Mouse (Mus musculus) CH12.LX (cell line): Measurements from ENCODE around the gene Lrmda. TPM values are rescaled to one million over a fixed set of nuclear protein-coding genes. Genes with fewer than 3 reads are reported as not detected.

Experiments
- DNase-seq: peaks from one replicate; pipeline ENCODE4 v3.0.0-alpha.2; 2013; ENCODE audit errors: extremely low read depth
- H3K27ac ChIP-seq: 2 replicates; pipeline ENCODE4 v1.5.1; 2012; ENCODE audit warnings: low read depth, mild to moderate bottlenecking, control low read depth, moderate library complexity; ENCODE audit not compliant: insufficient read depth
- H3K27me3 ChIP-seq: replicated peaks from 2 replicates; pipeline ENCODE3; 2012; ENCODE audit warnings: inconsistent platforms
- H3K36me3 ChIP-seq, 2 experiments: replicated peaks in 1 of 2; 2 replicates each; pipeline versions ENCODE3 to v1.6.1; 2012; ENCODE audit warnings: inconsistent platforms in 1 of 2, low read length in 1 of 2, mild to moderate bottlenecking in 1 of 2, mixed read lengths in 1 of 2, moderate library complexity in 1 of 2; ENCODE audit not compliant: control insufficient read depth in 1 of 2, insufficient read depth in 1 of 2
- H3K4me1 ChIP-seq, 2 experiments: 2 replicates each; pipeline ENCODE4 v1.6.1; 2012; ENCODE audit warnings: inconsistent platforms in 1 of 2, moderate library complexity in 1 of 2; ENCODE audit not compliant: insufficient read depth in 2 of 2, control insufficient read depth in 1 of 2
- H3K4me2 ChIP-seq: 2 replicates; pipeline ENCODE4 v1.6.1; 2012; ENCODE audit warnings: low read depth, mild to moderate bottlenecking, control low read depth; ENCODE audit not compliant: poor library complexity, insufficient read depth, severe bottlenecking
- H3K4me3 ChIP-seq, 3 experiments: fragments of 150-350 bp in 1 of 3; sonication (generic) in 1 of 3; replicated peaks in 1 of 3; 2 replicates each; pipeline versions ENCODE3 to v1.5.1; 2011 to 2012; ENCODE audit warnings: low read depth in 2 of 3, low read length in 2 of 3, mild to moderate bottlenecking in 2 of 3, moderate library complexity in 2 of 3, control low read depth in 1 of 3, improper control_type of control experiment in 1 of 3, inconsistent platforms in 1 of 3, mixed read lengths in 1 of 3; ENCODE audit not compliant: poor library complexity in 1 of 3
- H3K79me2 ChIP-seq: replicated peaks from 2 replicates; pipeline ENCODE4 v1.6.1; 2012; ENCODE audit warnings: mild to moderate bottlenecking, moderate library complexity; ENCODE audit not compliant: control insufficient read depth, poor library complexity, insufficient read depth, severe bottlenecking; ENCODE audit errors: extremely low read depth
- H3K9ac ChIP-seq: 2 replicates; pipeline ENCODE4 v1.6.1; 2012; ENCODE audit warnings: low read depth, mild to moderate bottlenecking, control low read depth, moderate library complexity; ENCODE audit not compliant: insufficient read depth
- H3K9me3 ChIP-seq: replicated peaks from 2 replicates; pipeline ENCODE3; 2012; ENCODE audit warnings: low read length, inconsistent platforms, mixed read lengths
- BHLHE40 ChIP-seq: IDR thresholded peaks from 2 replicates; pipeline ENCODE4 v1.6.1; 2011; ENCODE audit warnings: mild to moderate bottlenecking, low read depth, low read length, improper control_type of control experiment
- CHD1 ChIP-seq: IDR thresholded peaks from 2 replicates; pipeline ENCODE4 v1.6.1; 2012; ENCODE audit warnings: low read depth, low read length, improper control_type of control experiment, inconsistent platforms
- CHD2 ChIP-seq: IDR thresholded peaks from 2 replicates; pipeline ENCODE4 v1.6.1; 2011; ENCODE audit warnings: low read length, improper control_type of control experiment
- E2F4 ChIP-seq: IDR thresholded peaks from 2 replicates; pipeline ENCODE4 v1.6.1; 2011; ENCODE audit warnings: low read depth, low read length, improper control_type of control experiment; ENCODE audit not compliant: insufficient replicate concordance
- ELF1 ChIP-seq: IDR thresholded peaks from 2 replicates; pipeline ENCODE4 v1.6.1; 2014; ENCODE audit warnings: low read depth, mild to moderate bottlenecking, inconsistent platforms, low read length, improper control_type of control experiment
- EP300 ChIP-seq: IDR thresholded peaks from 2 replicates; pipeline ENCODE4 v1.6.1; 2011; ENCODE audit warnings: low read length, improper control_type of control experiment
- ETS1 ChIP-seq: conservative IDR thresholded peaks from 2 replicates; pipeline ENCODE4 v1.6.1; 2012; ENCODE audit warnings: low read depth, mild to moderate bottlenecking, inconsistent platforms, low read length, improper control_type of control experiment, moderate library complexity
- HCFC1 ChIP-seq: IDR thresholded peaks from 2 replicates; pipeline ENCODE4 v1.6.1; 2012; ENCODE audit warnings: low read depth, mild to moderate bottlenecking, inconsistent platforms, low read length, improper control_type of control experiment
- JUN ChIP-seq: IDR thresholded peaks from 2 replicates; pipeline ENCODE4 v1.6.1; 2011; ENCODE audit warnings: low read depth, mild to moderate bottlenecking, low read length, improper control_type of control experiment, moderate library complexity; ENCODE audit not compliant: insufficient read depth
- MAFK ChIP-seq: IDR thresholded peaks from 2 replicates; pipeline ENCODE4 v1.6.1; 2011; ENCODE audit warnings: low read length, improper control_type of control experiment; ENCODE audit not compliant: insufficient replicate concordance
- MAX ChIP-seq: IDR thresholded peaks from 2 replicates; pipeline ENCODE4 v1.6.1; 2011; ENCODE audit warnings: low read length, improper control_type of control experiment
- MXI1 ChIP-seq: IDR thresholded peaks from 2 replicates; pipeline ENCODE4 v1.6.1; 2011; ENCODE audit warnings: mild to moderate bottlenecking, low read depth, low read length, improper control_type of control experiment
- MYC ChIP-seq: IDR thresholded peaks from 2 replicates; pipeline ENCODE4 v1.6.1; 2011; ENCODE audit warnings: low read depth, mild to moderate bottlenecking, improper control_type of control experiment, low read length
- NELFE ChIP-seq: IDR thresholded peaks from 2 replicates; pipeline ENCODE4 v1.6.1; 2011; ENCODE audit warnings: low read depth, low read length, improper control_type of control experiment
- PAX5 ChIP-seq: IDR thresholded peaks from 2 replicates; pipeline ENCODE4 v1.6.1; 2012; ENCODE audit warnings: low read length, inconsistent platforms, mixed read lengths
- RAD21 ChIP-seq: IDR thresholded peaks from 2 replicates; pipeline ENCODE4 v1.6.1; 2011; ENCODE audit warnings: low read depth, mild to moderate bottlenecking, low read length, improper control_type of control experiment, moderate library complexity
- RCOR1 ChIP-seq: conservative IDR thresholded peaks from 2 replicates; pipeline ENCODE4 v1.6.1; 2012; ENCODE audit warnings: low read depth, mild to moderate bottlenecking, inconsistent platforms, low read length, improper control_type of control experiment
- SIN3A ChIP-seq: IDR thresholded peaks from 2 replicates; pipeline ENCODE4 v1.6.1; 2012; ENCODE audit warnings: low read length, improper control_type of control experiment, inconsistent platforms
- SMC3 ChIP-seq: IDR thresholded peaks from 2 replicates; pipeline ENCODE4 v1.6.1; 2011; ENCODE audit warnings: low read depth, low read length, improper control_type of control experiment
- UBTF ChIP-seq: IDR thresholded peaks from 2 replicates; pipeline ENCODE4 v1.6.1; 2012; ENCODE audit warnings: low read depth, mild to moderate bottlenecking, inconsistent platforms, low read length, improper control_type of control experiment, moderate library complexity
- USF2 ChIP-seq: conservative IDR thresholded peaks from 2 replicates; pipeline ENCODE4 v1.6.1; 2011; ENCODE audit warnings: low read depth, low read length, improper control_type of control experiment
- ZKSCAN1 ChIP-seq: IDR thresholded peaks from 2 replicates; pipeline ENCODE4 v1.6.1; 2012; ENCODE audit warnings: low read depth, inconsistent platforms, low read length, improper control_type of control experiment, borderline replicate concordance
- ZMIZ1 ChIP-seq: IDR thresholded peaks from 2 replicates; pipeline ENCODE4 v1.6.1; 2012; ENCODE audit warnings: low read depth, mild to moderate bottlenecking, inconsistent platforms, low read length, improper control_type of control experiment
- ZNF384 ChIP-seq: IDR thresholded peaks from 2 replicates; pipeline ENCODE4 v1.6.1; 2012; ENCODE audit warnings: low read depth, low read length, improper control_type of control experiment, inconsistent platforms
- dilution Hi-C: fragments of 300-500 bp; cut with MboI; formaldehyde crosslinking; loops from 2 replicates; pipeline ENCODE4 v1.14.3; 2020; ENCODE audit warnings: low sequenced_read_pairs; ENCODE audit not compliant: extremely low pct_unique_long_range_greater_than_20kb, extremely low pct_ligation_motif_present
- in situ Hi-C: fragments of 300-500 bp; cut with MboI; formaldehyde crosslinking; loops from 3 replicates; pipeline ENCODE4 v1.14.3; 2019; ENCODE audit warnings: low sequenced_read_pairs, low pct_ligation_motif_present, low pct_unique_long_range_greater_than_20kb, mixed read lengths
- polyA plus RNA-seq: library from polyadenylated mRNA; unstranded; fragments of >175 nt; gene quantifications from 2 replicates; pipeline ENCODE4 v1.2.1, GENCODE M21; 2012; ENCODE audit warnings: low read depth; ENCODE audit not compliant: insufficient read length
- total RNA-seq, 2 experiments: library from RNA; depleted of rRNA; stranded (reverse); fragments of 300-350 nt in 1 of 2; fragments of >200 nt in 1 of 2; gene quantifications; 2 replicates each; pipeline ENCODE4 v1.2.3; 2012 to 2014

Gene Lrmda
- total and polyA plus RNA-seq, 3 experiments: 0.89 to 3.7 (median 1.9) TPM

- Histone ChIP-seq H3K4me3 (no peak within 1 kb of the TSS), H3K4me1 (peaks cover 0 to 7% of the 10 kb centered on the region in 2 experiments; a peak in 2 of 4 replicates), H3K9ac (no peak within 1 kb of the TSS), H3K27ac (no peak within 1 kb of the TSS), H3K27me3 (no peaks in the 10 kb centered on the region), H3K79me2 (no peaks in the 10 kb centered on the region), H3K9me3 (peaks cover 52% of the 10 kb centered on the region), H3K36me3 (no peaks in the 10 kb centered on the region), H3K4me2 (no peak within 1 kb of the TSS)
- TF ChIP-seq MYC (no peak), E2F4 (no peak), MAX (no peak), RAD21 (no peak), MAFK (no peak), JUN (no peak), CHD2 (no peak), ETS1 (no peak), BHLHE40 (no peak), SIN3A (no peak), PAX5 (no peak)
- no peak for DNase-seq
- in situ Hi-C loops (no loop called here), dilution Hi-C loops (no loop called here)
Measured at GRCm38 (mm10) chr14:21989291-21989913, 30.1 kb upstream of the Lrmda start, which contains the start of gene Zfp503. TSS of gene Zfp503 (minus strand) at chr14:21989601.

GRCm38 (mm10) chr14:21990321-21991021 is 29.0 kb upstream of the Lrmda start:
- Histone ChIP-seq H3K4me1 (peaks cover 0 to 13% of the 10 kb centered on the region in 2 experiments; a peak in 2 of 4 replicates), H3K27me3 (no peaks in the 10 kb centered on the region), H3K4me2 (no peak overlapping the region), H3K9ac (no peak overlapping the region), H3K9me3 (peaks cover 42% of the 10 kb centered on the region), H3K79me2 (no peaks in the 10 kb centered on the region), H3K36me3 (no peaks in the 10 kb centered on the region), H3K27ac (no peak overlapping the region)
- no peak for DNase-seq
- dilution Hi-C loops: no loop called here
- in situ Hi-C loops: no loop called here
- TF ChIP-seq MXI1: no peak
- no peak for TF ChIP-seq ZKSCAN1
- TF ChIP-seq MAX: no peak
- no peak for TF ChIP-seq ZNF384
- no peak for TF ChIP-seq CHD1
- no peak for TF ChIP-seq SMC3
- no peak for TF ChIP-seq ELF1
- no peak for TF ChIP-seq UBTF
- TF ChIP-seq ETS1: no peak
- no peak for TF ChIP-seq USF2
- no peak for TF ChIP-seq ZMIZ1
- TF ChIP-seq JUN: no peak
- TF ChIP-seq EP300: no peak
- TF ChIP-seq HCFC1: no peak
- TF ChIP-seq BHLHE40: no peak
- no peak for TF ChIP-seq SIN3A
- TF ChIP-seq NELFE: no peak
- TF ChIP-seq RCOR1: no peak
- TF ChIP-seq, all 38 proteins: peak for 0
- H3K4me3 ChIP-seq: no peak overlapping the region
